Mouse (Mus musculus) kidney, embryonic 16.5 days (tissue): ENCODE data around the gene Twf2. TPM values are rescaled to one million over a fixed set of nuclear protein-coding genes. Genes with fewer than 3 reads are reported as not detected.

Source experiments
- ATAC-seq: fragments of 200-750 bp; cut with Nextera tagmentation; 2 replicates; pipeline ENCODE4 v1.8.0; 2017; ENCODE audit warnings: moderate TSS enrichment; ENCODE audit not compliant: low FRiP score, low TSS enrichment
- H3K27ac ChIP-seq: fragments of 300-500 bp; sonication (generic); 2 replicates; pipeline ENCODE4 v1.5.1; 2014; ENCODE audit warnings: low read length
- H3K27me3 ChIP-seq: fragments of 300-500 bp; sonication (generic); 2 replicates; pipeline ENCODE4 v1.6.1; 2014; ENCODE audit warnings: low read length, control low read depth, mixed read lengths; ENCODE audit not compliant: insufficient read depth
- H3K36me3 ChIP-seq: fragments of 300-500 bp; sonication (generic); 2 replicates; pipeline ENCODE4 v1.6.1; 2014; ENCODE audit warnings: low read length, control low read depth, mixed read lengths; ENCODE audit not compliant: insufficient read depth
- H3K4me1 ChIP-seq: fragments of 300-500 bp; sonication (generic); 2 replicates; pipeline ENCODE4 v1.6.1; 2014; ENCODE audit warnings: low read length, control low read depth, mixed read lengths; ENCODE audit not compliant: insufficient read depth
- H3K4me2 ChIP-seq: fragments of 300-500 bp; sonication (generic); replicated peaks from 2 replicates; pipeline ENCODE4 v1.6.1; 2014; ENCODE audit warnings: low read depth, low read length
- H3K4me3 ChIP-seq: fragments of 300-500 bp; sonication (generic); 2 replicates; pipeline ENCODE4 v1.5.1; 2014; ENCODE audit warnings: mild to moderate bottlenecking, low read length
- H3K9ac ChIP-seq: fragments of 300-500 bp; sonication (generic); replicated peaks from 2 replicates; pipeline ENCODE4 v1.6.1; 2014; ENCODE audit warnings: low read length
- H3K9me3 ChIP-seq: fragments of 300-500 bp; sonication (generic); 2 replicates; pipeline ENCODE4 v1.6.1; 2016; ENCODE audit warnings: low read length, control low read depth
- WGBS: fragments of 180-500 bp; shearing (Covaris S2); extraction: QIAGEN DNeasy Blood & Tissue Kit; methylation state at CpG from one replicate; pipeline ENCODE4 v1.1.7; 2014; 5-methylcytosine and 5-hydroxymethylcytosine counted together
- polyA plus RNA-seq: library from polyadenylated mRNA; unstranded; fragments of >200 nt; fragmentation: Nextera tagmentation; extraction: Ambion mirVana; gene quantifications from 2 replicates; pipeline ENCODE4 v1.2.1, GENCODE M21; 2015

Gene Twf2
- polyA plus RNA-seq, 1 experiment from 2014 or later: 72.7 TPM

DNA sequence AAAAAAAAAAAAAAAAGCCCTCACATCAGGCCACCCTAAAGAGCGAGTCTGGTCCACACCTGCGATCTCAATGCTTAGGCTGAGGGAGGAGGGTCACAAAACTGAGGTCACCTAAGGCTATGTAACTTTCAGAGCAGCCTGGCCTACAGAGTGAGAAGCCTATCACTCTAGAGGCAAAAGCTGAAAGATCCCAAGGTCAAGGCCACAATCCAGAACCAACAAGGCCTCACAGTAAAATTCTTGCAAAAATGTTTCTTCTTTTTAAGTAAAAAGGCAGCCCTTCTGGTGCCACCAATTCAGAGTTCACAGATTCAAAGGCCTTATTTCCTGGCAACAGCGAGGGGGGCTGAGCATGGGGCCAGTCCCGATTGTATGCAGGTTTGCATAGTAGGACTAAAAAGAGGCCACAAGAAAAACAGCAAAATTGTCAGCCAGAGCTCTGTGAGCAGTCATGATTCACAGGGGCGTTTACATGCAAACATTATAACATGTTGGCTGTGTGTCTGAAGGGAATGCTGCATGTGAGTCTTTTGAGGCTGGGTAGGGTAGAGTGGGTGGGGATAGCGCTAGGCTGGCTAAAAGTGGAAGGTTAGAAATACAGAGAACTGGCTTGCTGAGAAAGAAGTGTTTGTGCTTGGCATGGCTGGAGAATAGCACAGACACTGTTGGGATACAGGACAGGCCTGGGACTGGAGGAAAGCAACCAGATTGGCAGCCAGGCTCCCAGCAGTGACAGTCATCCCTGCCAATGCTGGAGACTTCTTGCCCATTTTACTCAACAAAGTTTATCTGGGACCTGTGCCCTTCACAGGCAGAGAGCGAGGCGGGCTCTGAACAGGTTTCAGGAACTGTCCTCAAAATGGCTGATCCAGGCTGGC, 8.7 kb upstream of the Twf2 start:
- no peak for ATAC-seq
- H3K4me1 ChIP-seq: peaks cover 11% of the 10 kb centered on the region
- no peak overlapping the region for H3K27ac ChIP-seq
- H3K4me3 ChIP-seq: no peak overlapping the region
- H3K27me3 ChIP-seq: no peaks in the 10 kb centered on the region
- H3K9me3 ChIP-seq: no peaks in the 10 kb centered on the region
- peaks cover 46% of the 10 kb centered on the region for H3K36me3 ChIP-seq
- no peak overlapping the region for H3K4me2 ChIP-seq
- WGBS: 89% methylated on average over 8 of the region's 8 CpGs
- no peak overlapping the region for H3K9ac ChIP-seq

- no peak for ATAC-seq
- Histone ChIP-seq H3K27ac (no peak overlapping the region), H3K4me2 (no peak overlapping the region), H3K27me3 (no peaks in the 10 kb centered on the region), H3K9ac (no peak overlapping the region), H3K4me1 (peaks cover 21% of the 10 kb centered on the region), H3K36me3 (peaks cover 31% of the 10 kb centered on the region), H3K9me3 (no peaks in the 10 kb centered on the region), H3K4me3 (no peak overlapping the region)
- 87% methylated on average over 8 of the region's 8 CpGs for WGBS
Observed at GRCm38 (mm10) chr9:106195693-106196092, 7.2 kb upstream of the Twf2 start.

- 82% methylated on average over 3 of the region's 3 CpGs for WGBS
- Histone ChIP-seq H3K9ac (no peak overlapping the region), H3K4me2 (no peak overlapping the region), H3K4me1 (peaks cover 24% of the 10 kb centered on the region), H3K27ac (no peak overlapping the region), H3K36me3 (peaks cover 18% of the 10 kb centered on the region), H3K9me3 (no peaks in the 10 kb centered on the region), H3K4me3 (no peak overlapping the region), H3K27me3 (no peaks in the 10 kb centered on the region)
- no peak for ATAC-seq
Observed at GRCm38 (mm10) chr9:106197081-106197713, 5.7 kb upstream of the Twf2 start.

- Histone ChIP-seq H3K36me3 (peaks cover 16% of the 10 kb centered on the region), H3K4me1 (peaks cover 26% of the 10 kb centered on the region), H3K4me3 (no peak overlapping the region), H3K4me2 (no peak overlapping the region), H3K27ac (no peak overlapping the region), H3K9ac (no peak overlapping the region), H3K27me3 (no peaks in the 10 kb centered on the region), H3K9me3 (no peaks in the 10 kb centered on the region)
- whole genome bisulfite sequencing: 87% methylated on average over 9 of the region's 9 CpGs
- no peak for ATAC-seq
Observed at GRCm38 (mm10) chr9:106197732-106198131, 5.2 kb upstream of the Twf2 start.

DNA sequence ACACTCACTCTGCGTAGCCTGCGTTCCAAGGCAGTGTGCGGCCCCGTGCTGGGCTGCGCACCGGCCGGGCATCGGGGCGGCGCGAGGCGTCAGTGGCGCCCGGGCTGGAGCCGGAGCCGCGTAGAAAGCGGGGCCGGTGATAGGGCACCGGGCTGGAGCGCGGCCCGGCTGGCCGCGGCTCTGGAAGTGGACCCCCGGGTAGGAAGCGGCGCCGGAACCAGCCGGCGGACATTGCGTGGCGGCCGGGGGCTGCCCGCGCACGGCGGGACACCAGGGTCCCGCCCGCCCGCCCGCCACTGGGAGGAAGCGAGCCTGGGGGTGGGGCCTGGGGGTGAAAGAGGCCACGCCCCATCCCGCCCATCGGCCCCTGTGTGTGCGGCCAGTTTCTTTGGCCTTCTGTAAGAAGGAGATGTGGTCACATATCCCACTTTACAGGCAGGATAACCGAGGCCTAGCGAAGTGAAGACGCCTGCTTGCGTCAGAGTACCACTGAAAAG, 3.9 kb upstream of the Twf2 start:
- ATAC-seq: peak; percentile 53; the same call in 1 of the 2 replicates
- Histone ChIP-seq H3K9me3 (no peaks in the 10 kb centered on the region), H3K27ac (peak overlapping the region; percentile 68), H3K4me3 (peak overlapping the region; percentile 72), H3K27me3 (no peaks in the 10 kb centered on the region), H3K36me3 (peaks cover 16% of the 10 kb centered on the region), H3K4me1 (peaks cover 33% of the 10 kb centered on the region), H3K9ac (peak overlapping the region; percentile 81), H3K4me2 (peak overlapping the region; percentile 77)
- under 1% methylated on average over 42 of the region's 51 CpGs for WGBS

- H3K4me1 ChIP-seq: peaks cover 40% of the 10 kb centered on the region
- peak within 1 kb of the TSS; percentile 72 for H3K4me3 ChIP-seq
- no peaks in the 10 kb centered on the region for H3K9me3 ChIP-seq
- H3K36me3 ChIP-seq: peaks cover 16% of the 10 kb centered on the region
- H3K27me3 ChIP-seq: no peaks in the 10 kb centered on the region
- peak; percentile 4; the same call in 1 of the 2 replicates for ATAC-seq
- peak within 1 kb of the TSS; percentile 81 for H3K9ac ChIP-seq
- WGBS: 45% methylated on average over 18 of the region's 18 CpGs
- peak within 1 kb of the TSS; percentile 77 for H3K4me2 ChIP-seq
- peak within 1 kb of the TSS; percentile 68 for H3K27ac ChIP-seq
Observed at GRCm38 (mm10) chr9:106199535-106200272, 3.2 kb upstream of the Twf2 start, which contains the start of gene Ppm1m. Ppm1m (minus strand) TSS chr9:106199746.

DNA sequence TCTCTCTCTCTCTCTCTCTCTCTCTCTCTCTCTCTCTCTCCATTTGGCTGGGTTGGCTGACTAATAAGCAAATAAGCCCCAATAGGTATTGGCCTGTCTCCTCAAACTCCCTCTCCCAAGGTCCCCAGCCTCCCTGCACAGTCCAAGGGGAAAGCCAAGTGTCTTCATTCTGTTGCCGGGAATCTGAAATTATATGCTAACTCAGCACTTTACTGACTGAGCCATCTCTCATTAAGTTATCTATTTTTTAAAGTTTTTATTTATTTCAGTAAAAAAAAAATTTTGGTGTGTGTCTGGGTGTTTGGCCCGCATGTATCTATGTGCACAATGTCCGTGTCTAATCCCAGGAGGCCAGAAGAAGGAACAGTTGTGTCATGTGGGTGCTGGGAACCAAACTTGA, 1.0 kb upstream of the Twf2 start:
- WGBS: 80% methylated on average over 3 of the region's 3 CpGs
- Histone ChIP-seq H3K36me3 (0 out of 2 replicates have a peak, but pooled peaks cover under 1% of the 10 kb centered on the region), H3K4me3 (peak overlapping the region; percentile 69; the same call in 1 of the 2 replicates), H3K9ac (peak overlapping the region; percentile 28; the same call in 1 of the 2 replicates), H3K27me3 (no peaks in the 10 kb centered on the region), H3K4me1 (peaks cover 49% of the 10 kb centered on the region), H3K27ac (0 out of 2 replicates have a peak overlapping the region, but pooled peaks have one; percentile 12), H3K9me3 (no peaks in the 10 kb centered on the region), H3K4me2 (peak overlapping the region; percentile 61; the same call in 1 of the 2 replicates)
- no peak for ATAC-seq

DNA sequence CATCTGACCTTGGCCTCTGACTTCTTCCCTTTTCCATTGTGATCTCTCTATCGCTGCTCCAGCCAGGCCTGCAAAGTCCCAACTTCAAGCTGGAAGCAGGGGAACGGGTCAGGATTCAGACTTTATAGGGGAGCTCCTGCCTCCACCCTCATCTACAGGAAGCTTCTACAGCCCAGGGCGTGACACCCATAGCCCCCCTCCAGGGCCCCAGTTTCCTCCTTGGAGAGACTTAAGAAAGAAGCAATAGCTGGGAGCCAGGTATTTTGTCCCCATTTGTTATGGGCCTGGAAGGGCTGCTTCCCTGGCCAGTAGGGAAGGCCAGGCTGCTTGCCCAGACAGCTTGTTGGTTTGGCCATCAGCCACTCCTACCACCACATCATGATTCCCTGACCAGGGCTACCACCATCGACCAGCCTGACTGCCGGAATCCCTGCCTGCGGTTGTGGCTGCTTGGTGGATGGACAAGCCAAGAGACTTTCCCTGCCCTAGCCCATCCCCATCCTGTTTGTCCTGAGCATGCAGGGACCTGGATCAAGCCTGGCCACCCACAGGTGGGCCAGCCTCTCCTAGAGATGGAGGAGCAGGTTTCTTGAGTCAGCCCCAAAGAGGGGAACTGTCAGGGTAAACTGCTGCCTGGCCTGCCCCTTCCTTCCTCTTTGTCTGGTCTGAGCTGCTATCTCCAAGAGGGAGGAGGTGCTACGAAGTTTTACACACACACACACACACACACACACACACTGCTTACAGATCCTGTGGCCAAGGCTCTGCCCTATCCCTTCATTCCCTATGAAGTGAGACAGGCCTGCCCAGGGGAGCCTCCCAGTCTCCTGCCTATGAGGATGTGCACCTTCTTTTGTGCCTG, 1.3 kb downstream of the Twf2 start:
- Histone ChIP-seq H3K27me3 (no peaks in the 10 kb centered on the region), H3K4me3 (peak overlapping the region; percentile 69), H3K9me3 (no peaks in the 10 kb centered on the region), H3K36me3 (0 out of 2 replicates have a peak, but pooled peaks cover 9% of the 10 kb centered on the region), H3K9ac (peak overlapping the region; percentile 78), H3K27ac (peak overlapping the region; percentile 3; the same call in 1 of the 2 replicates), H3K4me1 (peaks cover 37% of the 10 kb centered on the region), H3K4me2 (peak overlapping the region; percentile 61)
- no peak for ATAC-seq
- 57% methylated on average over 7 of the region's 7 CpGs for WGBS
